Mouse (Mus musculus) T-helper 17 cell (primary cell): ENCODE measurements around the gene Adamtsl1.

Experiments used
- in situ Hi-C, 2 experiments: fragments of 300-600 bp; cut with MboI, MseI; formaldehyde crosslinking; loops; 1 replicate in 1 of 2; 2 replicates in 1 of 2; pipeline ENCODE4 v1.15.1; 2025; ENCODE audit warnings: high pct_unique_total_duplicates in 2 of 2

Gene Adamtsl1

DNA sequence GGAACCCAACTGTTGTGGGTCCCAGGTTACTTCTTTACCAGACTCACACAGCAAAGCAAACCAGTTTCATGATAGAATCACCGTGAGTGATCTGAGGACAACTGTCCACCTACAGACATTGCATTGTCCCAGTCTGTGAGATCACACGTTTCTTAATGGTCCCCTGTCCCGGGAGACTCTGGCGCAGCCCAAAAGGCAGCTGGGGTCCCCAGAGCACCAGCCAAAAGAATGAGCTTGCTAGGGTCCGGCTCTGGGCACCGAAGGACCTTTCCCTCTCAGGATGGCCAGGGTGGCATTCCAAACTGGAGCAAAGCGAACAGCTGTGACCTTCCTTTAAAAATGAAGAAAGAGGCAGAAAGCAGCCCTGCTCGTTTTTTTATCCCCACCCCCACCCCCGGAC, at the start of gene Adamtsl1:
Gene Adamtsl1 (plus strand): TSS at position 381 of the 400 bp plus-strand sequence.
- in situ Hi-C loops = no loop called here

DNA sequence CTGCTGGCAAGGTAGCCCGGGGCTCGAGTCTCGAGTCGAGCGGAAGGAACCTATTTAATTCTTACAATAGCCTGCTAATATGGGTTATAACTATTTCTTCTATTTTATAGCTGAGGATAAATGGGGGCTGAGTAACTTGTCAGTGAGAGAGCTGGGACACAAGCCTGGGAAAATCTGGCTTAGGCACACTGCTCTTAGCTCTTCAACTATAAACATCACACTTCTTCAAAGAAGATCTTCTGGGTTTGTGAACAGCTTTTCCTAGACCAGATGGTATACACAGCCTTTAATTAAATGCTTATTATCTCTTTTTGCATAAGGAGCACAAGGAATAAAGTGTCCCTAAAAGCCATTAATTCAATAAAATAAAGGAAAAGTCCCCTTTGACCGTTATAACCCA, 30.4 kb upstream of the Adamtsl1 start:
- in situ Hi-C loops = no loop called here

GRCm38 (mm10) chr4:85486316-85486946, 27.5 kb upstream of the Adamtsl1 start:
- in situ Hi-C loops = no loop called here

- in situ Hi-C loops = no loop called here
Measured at GRCm38 (mm10) chr4:85505718-85506117, 8.3 kb upstream of the Adamtsl1 start.

- in situ Hi-C loops = no loop called here
Measured at GRCm38 (mm10) chr4:85506976-85507375, 7.0 kb upstream of the Adamtsl1 start.

DNA sequence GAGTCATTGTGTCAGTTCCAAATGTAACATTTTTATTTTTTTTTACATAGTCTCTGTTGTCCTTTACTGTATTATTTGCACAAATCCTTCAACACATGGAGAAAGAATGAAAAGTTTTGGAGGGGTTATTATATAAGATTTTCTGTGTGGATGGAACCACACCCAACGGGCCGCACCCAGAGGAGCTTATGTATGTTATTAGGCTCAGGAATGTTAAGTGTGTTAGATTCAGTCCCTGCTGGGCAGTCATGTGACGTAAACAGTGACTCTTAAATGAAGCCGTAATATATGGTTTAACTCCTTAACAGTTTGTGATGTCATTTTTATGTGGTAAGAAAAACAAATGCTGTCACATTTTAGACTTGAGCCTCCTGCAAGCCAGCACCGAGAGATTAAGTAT, 6.5 kb upstream of the Adamtsl1 start:
- in situ Hi-C loops = no loop called here

DNA sequence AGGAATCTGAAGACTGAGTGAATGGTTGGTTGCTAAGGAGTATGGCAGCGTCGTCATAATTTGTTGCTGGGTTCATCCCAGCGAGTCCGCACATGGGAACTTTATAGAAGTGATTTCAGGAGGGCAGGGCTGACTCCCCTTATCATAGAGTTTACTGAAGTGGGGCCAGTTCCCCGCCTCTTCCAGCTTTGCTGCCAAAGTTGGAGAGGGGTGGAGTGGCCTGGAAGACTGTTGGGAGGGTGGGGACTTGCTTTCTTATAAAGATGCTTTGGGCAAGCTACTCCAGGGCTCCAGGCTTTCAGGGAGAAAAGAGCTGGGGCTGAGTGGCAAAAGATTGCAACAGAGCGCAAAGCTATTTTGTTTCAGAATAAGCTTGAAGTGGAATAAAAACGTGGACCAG, 684 bp upstream of the Adamtsl1 start:
- in situ Hi-C loops = no loop called here

- in situ Hi-C loops = no loop called here
Measured at GRCm38 (mm10) chr4:85514205-85514681, 271 bp downstream of the Adamtsl1 start.

- in situ Hi-C loops = no loop called here
Measured at GRCm38 (mm10) chr4:85526966-85527566, 13.1 kb downstream of the Adamtsl1 start.

DNA sequence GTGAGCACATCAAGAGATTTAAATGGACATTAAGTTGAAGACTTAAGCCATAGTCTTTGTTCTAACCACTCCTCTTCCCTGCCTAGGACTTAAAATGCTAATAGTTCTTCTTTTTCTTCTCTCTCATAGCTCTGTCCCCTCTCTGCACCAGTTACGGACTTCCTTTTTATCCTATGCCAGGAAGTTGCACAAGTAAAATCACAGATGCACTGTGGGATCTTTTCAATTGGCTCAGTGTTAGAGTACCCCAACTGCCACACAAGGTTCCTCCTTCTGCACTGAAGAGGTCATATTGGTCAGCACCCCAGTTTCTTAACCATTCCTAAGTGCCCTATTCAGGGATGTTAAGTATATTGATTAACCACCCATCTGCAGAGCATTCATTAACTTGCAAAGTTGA, 15.9 kb downstream of the Adamtsl1 start:
- in situ Hi-C loops = no loop called here

- in situ Hi-C loops = no loop called here
Measured at GRCm38 (mm10) chr4:85539677-85540076, 25.7 kb downstream of the Adamtsl1 start.

DNA sequence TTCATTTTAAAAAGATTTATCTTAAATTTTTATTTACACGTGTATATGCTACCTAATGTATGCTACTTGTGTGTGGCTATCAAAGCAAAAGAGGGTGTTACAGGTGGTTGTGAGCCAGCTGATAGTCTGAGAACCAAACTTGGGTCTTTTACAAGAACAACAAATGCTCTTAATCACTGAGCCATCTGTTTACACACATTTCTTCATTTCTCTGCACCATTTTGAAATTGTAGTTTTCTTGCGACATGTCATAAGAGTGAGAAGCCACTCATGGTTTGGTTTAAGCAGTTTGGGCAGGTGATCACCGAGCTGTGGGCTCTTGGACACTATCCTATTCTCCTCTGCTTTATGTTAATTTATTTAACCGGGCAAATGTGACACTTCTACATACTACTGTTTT, 29.2 kb downstream of the Adamtsl1 start:
- in situ Hi-C loops = no loop called here

DNA sequence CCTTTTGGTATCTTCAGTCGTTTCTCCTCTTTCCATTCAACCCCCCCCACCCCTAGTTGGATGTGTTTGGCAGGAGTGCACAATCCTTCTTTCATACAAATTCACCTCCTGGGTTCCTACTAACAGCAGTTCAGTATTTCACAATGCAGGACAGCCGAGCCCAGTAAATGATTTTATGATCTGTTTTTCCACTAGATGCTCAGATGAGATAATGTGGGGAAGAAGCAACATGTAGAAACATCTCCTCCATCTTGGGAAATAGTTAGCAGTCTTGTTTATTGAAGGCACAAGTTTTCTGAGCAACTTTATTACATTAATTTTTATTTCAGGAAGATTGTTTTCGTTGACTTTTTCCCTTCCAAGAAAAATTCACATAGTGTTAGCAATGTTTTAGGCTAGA, 40.7 kb downstream of the Adamtsl1 start:
- in situ Hi-C loops = no loop called here

- in situ Hi-C loops = no loop called here
Measured at GRCm38 (mm10) chr4:85559753-85560152, 45.8 kb downstream of the Adamtsl1 start.

DNA sequence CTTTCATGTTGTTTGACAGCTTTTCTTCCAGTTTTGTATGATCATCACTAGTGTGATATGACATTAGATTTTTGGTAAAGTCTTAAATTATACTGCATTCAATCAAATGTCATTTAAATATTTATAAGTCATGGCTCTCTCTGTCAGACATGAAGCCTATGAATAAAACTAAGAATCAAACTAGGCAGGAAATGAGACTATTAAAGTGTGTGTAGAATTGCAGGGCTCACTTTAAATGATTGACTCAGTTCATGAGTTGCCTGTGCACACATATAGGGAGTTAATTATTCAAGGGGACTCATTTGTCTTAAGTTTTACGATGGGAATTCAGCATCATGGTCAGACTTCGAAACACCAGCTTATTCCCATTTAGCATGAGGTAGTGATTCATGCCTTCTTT, 71.5 kb downstream of the Adamtsl1 start:
- in situ Hi-C loops = no loop called here

- in situ Hi-C loops = no loop called here
Measured at GRCm38 (mm10) chr4:85588928-85589327, 75.0 kb downstream of the Adamtsl1 start.

GRCm38 (mm10) chr4:85591037-85591436, 77.1 kb downstream of the Adamtsl1 start:
- in situ Hi-C loops = no loop called here

- in situ Hi-C loops = no loop called here
Measured at GRCm38 (mm10) chr4:85594159-85594558, 80.2 kb downstream of the Adamtsl1 start.

- in situ Hi-C loops = no loop called here
Measured at GRCm38 (mm10) chr4:85613331-85613730, 99.4 kb downstream of the Adamtsl1 start.

DNA sequence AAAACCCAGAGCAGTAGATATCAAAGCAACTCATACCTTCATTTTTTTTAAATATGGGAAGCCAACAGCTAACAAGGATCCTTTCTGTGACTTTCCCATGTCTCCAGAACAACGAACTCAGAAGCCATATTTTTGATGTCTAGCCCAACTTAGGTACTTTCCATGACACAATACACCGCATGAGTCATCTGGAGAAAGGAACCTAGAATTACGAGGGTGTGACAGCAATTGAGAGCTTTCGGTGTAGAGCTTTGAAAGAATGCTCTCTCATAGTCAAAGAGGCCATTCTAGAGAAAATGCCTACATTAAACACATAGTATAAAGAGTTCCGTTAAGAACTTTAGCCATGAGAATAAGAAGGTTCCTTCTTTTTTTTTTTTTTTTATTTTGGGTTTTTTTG, 104.8 kb downstream of the Adamtsl1 start:
- in situ Hi-C loops = no loop called here

- in situ Hi-C loops = no loop called here
Measured at GRCm38 (mm10) chr4:85619261-85619660, 105.3 kb downstream of the Adamtsl1 start.

DNA sequence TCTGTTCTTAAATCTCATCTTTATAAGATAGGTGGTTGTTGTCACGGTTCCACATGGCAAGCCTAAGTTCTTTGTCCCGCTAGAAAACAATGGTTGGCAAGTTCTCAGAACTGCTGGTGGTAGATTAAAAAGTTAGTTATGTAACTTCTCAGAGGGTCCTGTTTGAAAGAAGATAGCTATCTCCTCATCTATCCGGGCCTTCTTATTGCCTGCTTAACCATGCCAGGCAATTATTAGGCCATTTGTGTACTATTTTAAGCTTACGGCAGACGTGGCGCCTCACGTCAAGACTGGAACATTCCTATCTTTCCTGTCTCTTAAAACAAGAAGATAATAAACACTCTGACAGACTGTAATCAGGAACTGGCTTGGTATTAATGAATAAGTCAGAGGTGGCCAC, 115.4 kb downstream of the Adamtsl1 start:
- in situ Hi-C loops = no loop called here

DNA sequence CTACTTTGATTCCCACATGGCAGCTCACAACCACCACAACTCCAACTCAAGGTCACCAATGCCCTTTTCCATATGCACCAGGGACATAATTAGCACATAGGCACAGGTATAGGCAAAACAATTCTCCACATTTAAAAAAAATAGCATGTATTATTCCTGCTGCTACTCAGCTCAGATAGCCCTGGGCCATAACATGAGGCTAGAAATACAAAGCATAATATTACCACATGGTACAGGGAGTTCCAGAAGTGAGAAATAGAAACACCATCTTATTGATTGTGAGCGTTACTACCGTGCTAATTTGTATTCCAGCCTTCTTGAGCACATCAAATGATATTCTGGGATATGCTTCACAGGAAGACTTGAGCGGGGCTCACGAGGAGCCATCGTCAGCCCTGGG, 155.3 kb downstream of the Adamtsl1 start:
- in situ Hi-C loops = no loop called here

DNA sequence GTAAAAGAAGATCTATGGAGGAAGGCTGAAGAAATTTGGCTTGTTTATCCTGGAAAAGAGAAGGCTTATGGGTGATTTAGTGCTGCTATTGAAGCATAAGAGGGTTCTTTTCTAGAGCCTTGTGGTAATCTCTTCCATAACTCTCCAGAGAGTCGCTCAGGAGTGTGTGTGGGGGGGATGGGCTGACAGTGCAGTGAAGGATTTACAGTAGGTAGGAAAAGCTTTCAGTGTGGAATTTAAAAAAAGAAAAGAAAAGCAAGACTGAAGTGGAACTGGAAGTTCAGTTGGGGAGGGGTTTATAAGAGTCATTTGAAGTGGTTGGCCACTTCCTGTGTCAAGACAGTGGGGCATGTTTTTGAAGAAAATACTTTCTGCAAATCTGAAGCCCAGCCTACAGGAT, 155.8 kb downstream of the Adamtsl1 start:
- in situ Hi-C loops = no loop called here
